Mouse (Mus musculus) embryonic facial prominence, embryonic 11.5 days (tissue): ENCODE data around the gene Sec22c. TPM values are rescaled to one million over a fixed set of nuclear protein-coding genes. Genes with fewer than 3 reads are reported as not detected.

ENCODE experiments used
- ATAC-seq: fragments of 200-750 bp; cut with Nextera tagmentation; replicated peaks from 2 replicates; pipeline ENCODE4 v1.8.0; 2017; ENCODE audit warnings: low read depth; ENCODE audit not compliant: insufficient number of reproducible peaks, low FRiP score, low TSS enrichment
- DNase-seq: peaks from one replicate; pipeline ENCODE4 v3.0.0-alpha.2; 2015; ENCODE audit warnings: low spot score
- H3K27ac ChIP-seq: fragments of 300-500 bp; sonication (generic); replicated peaks from 2 replicates; pipeline ENCODE4 v1.5.1; 2014; ENCODE audit warnings: mild to moderate bottlenecking, low read depth, low read length, control low read depth
- H3K27me3 ChIP-seq: fragments of 300-500 bp; sonication (generic); 2 replicates; pipeline ENCODE4 v1.6.1; 2014; ENCODE audit warnings: mild to moderate bottlenecking, low read length, moderate library complexity, mixed read lengths; ENCODE audit not compliant: control insufficient read depth, insufficient read depth
- H3K36me3 ChIP-seq: fragments of 300-500 bp; sonication (generic); replicated peaks from 2 replicates; pipeline ENCODE4 v1.6.1; 2014; ENCODE audit warnings: low read depth, mild to moderate bottlenecking, low read length, moderate library complexity, mixed read lengths; ENCODE audit not compliant: control insufficient read depth, insufficient read depth
- H3K4me1 ChIP-seq: fragments of 300-500 bp; sonication (generic); 2 replicates; pipeline ENCODE4 v1.6.1; 2014; ENCODE audit warnings: low read length, mixed read lengths; ENCODE audit not compliant: control insufficient read depth, insufficient read depth
- H3K4me2 ChIP-seq: fragments of 300-500 bp; sonication (generic); 2 replicates; pipeline ENCODE4 v1.6.1; 2014; ENCODE audit warnings: low read depth, mild to moderate bottlenecking, control low read depth, low read length, moderate library complexity
- H3K4me3 ChIP-seq: fragments of 300-500 bp; sonication (generic); 2 replicates; pipeline ENCODE4 v1.5.1; 2014; ENCODE audit warnings: low read depth, low read length, control low read depth
- H3K9ac ChIP-seq: fragments of 300-500 bp; sonication (generic); replicated peaks from 2 replicates; pipeline ENCODE4 v1.6.1; 2014; ENCODE audit warnings: mild to moderate bottlenecking, control low read depth, low read length
- H3K9me3 ChIP-seq: fragments of 300-500 bp; sonication (generic); replicated peaks from 2 replicates; pipeline ENCODE4 v1.6.1; 2016; ENCODE audit warnings: mild to moderate bottlenecking, low read length, inconsistent platforms, mixed read lengths; ENCODE audit not compliant: control insufficient read depth
- WGBS: fragments of 180-500 bp; shearing (Covaris S2); extraction: QIAGEN DNeasy Blood & Tissue Kit; methylation state at CpG from one replicate; pipeline ENCODE4 v1.1.7; 2014; 5-methylcytosine and 5-hydroxymethylcytosine counted together
- polyA plus RNA-seq: library from polyadenylated mRNA; unstranded; fragments of >200 nt; fragmentation: Nextera tagmentation; extraction: Ambion mirVana; gene quantifications from 2 replicates; pipeline ENCODE4 v1.2.1, GENCODE M21; 2014

Sec22c gene
- polyA plus RNA-seq, 1 experiment from 2014 or later = 11.6 TPM

DNA sequence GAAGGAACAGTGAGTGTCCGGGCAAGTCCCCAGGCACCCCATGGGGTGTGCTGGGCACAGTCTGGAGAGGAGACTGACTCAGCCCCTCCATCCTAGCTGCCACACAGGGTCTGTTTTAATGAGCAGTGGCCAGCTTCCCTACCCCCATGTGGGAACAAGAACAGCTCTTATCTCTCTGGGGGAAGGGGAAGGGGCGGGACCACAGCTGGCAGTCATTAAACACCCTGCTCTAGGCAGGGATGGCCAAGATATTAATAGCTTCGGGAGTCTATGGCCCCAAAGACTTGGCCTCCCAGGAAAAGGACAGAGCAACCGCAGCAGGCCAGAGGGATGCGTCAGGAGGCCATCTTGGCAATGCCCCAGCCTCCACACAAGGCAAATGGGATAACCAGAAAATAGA is 33.0 kb downstream of the Sec22c start:
- DNase-seq (no peak), ATAC-seq (no peak)
- H3K27ac ChIP-seq = no peak overlapping the region
- no peak overlapping the region for H3K9ac ChIP-seq
- H3K4me3 ChIP-seq = no peak overlapping the region
- 56% methylated on average over 5 of the region's 5 CpGs for WGBS
- H3K27me3 ChIP-seq = no peaks in the 10 kb centered on the region
- H3K4me2 ChIP-seq = no peak overlapping the region
- H3K4me1 ChIP-seq = no peaks in the 10 kb centered on the region
- H3K9me3 ChIP-seq = no peaks in the 10 kb centered on the region
- H3K36me3 ChIP-seq = no peaks in the 10 kb centered on the region

DNA sequence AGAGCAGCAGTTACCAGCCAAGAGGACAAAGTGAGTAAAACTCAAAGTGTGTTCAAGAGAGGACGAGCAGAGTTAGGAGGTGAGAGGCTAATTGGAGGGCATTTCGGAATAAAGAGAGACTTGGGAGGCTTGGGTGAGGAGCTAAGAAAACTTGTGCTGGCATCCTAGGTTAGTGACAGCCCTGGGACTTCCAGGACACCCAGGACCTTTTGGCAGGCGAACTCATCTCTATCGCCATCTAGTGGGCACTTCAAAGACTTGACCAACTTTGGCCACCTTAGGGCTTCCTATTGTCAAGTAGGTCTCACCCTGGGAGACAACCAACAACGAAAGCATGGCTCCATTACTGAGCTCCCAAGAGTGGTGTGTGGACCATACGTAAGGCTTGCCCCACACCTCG is 34.0 kb downstream of the Sec22c start:
- H3K4me3 ChIP-seq = no peak overlapping the region
- 23% methylated on average over 7 of the region's 7 CpGs for WGBS
- H3K9me3 ChIP-seq = no peaks in the 10 kb centered on the region
- no peaks in the 10 kb centered on the region for H3K27me3 ChIP-seq
- H3K9ac ChIP-seq = no peak overlapping the region
- H3K36me3 ChIP-seq = no peaks in the 10 kb centered on the region
- no peak overlapping the region for H3K27ac ChIP-seq
- H3K4me1 ChIP-seq = no peaks in the 10 kb centered on the region
- H3K4me2 ChIP-seq = no peak overlapping the region
- no peak for ATAC-seq
- DNase-seq = peak; percentile 81

DNA sequence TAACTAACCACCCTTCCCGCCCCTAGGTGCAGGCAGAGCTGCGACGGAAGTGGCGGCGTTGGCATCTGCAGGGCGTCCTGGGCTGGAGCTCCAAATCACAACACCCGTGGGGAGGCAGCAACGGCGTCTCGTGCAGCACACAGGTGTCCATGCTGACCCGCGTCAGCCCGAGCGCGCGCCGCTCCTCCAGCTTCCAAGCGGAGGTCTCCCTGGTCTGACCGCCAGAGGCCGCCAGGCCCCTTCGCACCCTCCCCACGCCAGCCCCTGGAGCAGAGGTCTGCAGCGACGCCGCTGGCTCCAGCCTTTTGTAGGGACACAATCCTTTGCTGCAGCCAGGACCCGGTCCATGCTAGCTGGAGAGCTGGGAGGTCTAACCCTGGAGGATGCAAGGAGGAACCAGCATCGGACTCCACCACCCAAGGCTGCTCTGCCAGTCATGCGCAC is 35.9 kb downstream of the Sec22c start:
- Histone ChIP-seq H3K27me3 (no peaks in the 10 kb centered on the region), H3K4me3 (peak overlapping the region; percentile 5), H3K4me1 (no peaks in the 10 kb centered on the region), H3K27ac (no peak overlapping the region), H3K9me3 (no peaks in the 10 kb centered on the region), H3K36me3 (no peaks in the 10 kb centered on the region), H3K4me2 (peak overlapping the region; percentile 42), H3K9ac (peak overlapping the region; percentile 10; the same call in 1 of the 2 replicates)
- DNase-seq (peak; percentile 83), ATAC-seq (no peak; the same call in 1 of the 2 replicates)
- under 1% methylated on average over 28 of the region's 28 CpGs for WGBS

DNA sequence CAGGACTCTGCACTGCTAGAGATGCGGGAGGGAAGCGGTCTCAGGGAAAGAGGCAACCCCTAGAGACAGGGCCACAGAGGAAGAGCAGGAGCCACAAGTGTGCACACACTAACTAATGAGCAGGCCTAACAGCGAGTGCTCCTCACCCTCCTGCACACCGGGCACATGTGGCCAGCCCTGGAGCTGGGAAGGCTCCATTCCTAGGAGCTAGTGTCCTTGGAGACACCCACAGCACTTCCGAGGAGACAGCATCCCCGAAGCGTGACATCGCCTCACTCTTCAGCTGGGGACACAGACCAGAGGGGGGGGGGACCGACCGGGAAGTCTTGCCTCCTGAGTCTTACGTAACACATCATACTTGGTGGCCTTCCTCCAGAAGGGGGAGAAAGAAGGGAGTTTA is 37.5 kb downstream of the Sec22c start:
- no peak overlapping the region for H3K27ac ChIP-seq
- DNase-seq = no peak
- no peaks in the 10 kb centered on the region for H3K36me3 ChIP-seq
- no peaks in the 10 kb centered on the region for H3K9me3 ChIP-seq
- 80% methylated on average over 11 of the region's 11 CpGs for WGBS
- H3K4me2 ChIP-seq = no peak overlapping the region
- H3K9ac ChIP-seq = no peak overlapping the region
- H3K4me3 ChIP-seq = no peak overlapping the region
- no peaks in the 10 kb centered on the region for H3K27me3 ChIP-seq
- H3K4me1 ChIP-seq = no peaks in the 10 kb centered on the region
- 0 out of 2 replicates have a peak, but pooled peaks have one; percentile 1 for ATAC-seq

DNA sequence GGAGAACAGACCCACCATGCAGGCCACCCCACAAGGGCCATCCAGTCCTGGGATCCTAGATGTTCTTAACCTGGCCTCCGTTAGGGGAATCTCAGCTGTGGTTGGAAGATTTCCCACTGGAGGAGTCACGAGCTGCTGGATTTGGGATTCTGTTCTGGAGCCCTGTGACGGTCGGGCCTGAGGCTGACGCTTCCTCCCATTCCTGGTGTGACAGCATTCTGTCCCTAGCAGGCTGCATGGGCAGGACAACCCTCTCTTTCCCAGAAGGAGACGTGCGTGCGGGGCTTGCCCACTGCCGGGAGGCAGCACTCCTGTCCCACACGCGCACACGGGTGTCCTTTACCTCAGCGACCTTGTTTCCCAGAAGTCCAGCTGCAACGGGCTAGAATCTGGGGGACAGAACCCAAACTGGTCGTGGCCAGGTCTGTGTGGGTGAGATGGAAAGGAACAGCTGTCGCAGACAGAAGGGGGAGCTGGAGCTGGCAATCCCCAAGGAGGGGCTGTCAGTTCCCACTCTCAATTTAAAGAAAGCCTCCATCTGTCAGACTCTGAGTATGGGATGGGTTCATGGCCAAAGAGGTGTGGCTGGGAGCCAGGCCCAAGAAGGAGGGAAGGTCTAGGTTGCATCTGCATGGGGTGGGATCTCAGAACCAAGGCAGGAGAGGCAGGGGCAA is 38.2 kb downstream of the Sec22c start:
- no peaks in the 10 kb centered on the region for H3K27me3 ChIP-seq
- H3K36me3 ChIP-seq = no peaks in the 10 kb centered on the region
- ATAC-seq (0 out of 2 replicates have a peak, but pooled peaks have one; percentile 4), DNase-seq (no peak)
- no peak overlapping the region for H3K27ac ChIP-seq
- WGBS = 71% methylated on average over 16 of the region's 16 CpGs
- H3K9ac ChIP-seq = no peak overlapping the region
- H3K9me3 ChIP-seq = no peaks in the 10 kb centered on the region
- H3K4me1 ChIP-seq = no peaks in the 10 kb centered on the region
- no peak overlapping the region for H3K4me3 ChIP-seq
- H3K4me2 ChIP-seq = no peak overlapping the region

DNA sequence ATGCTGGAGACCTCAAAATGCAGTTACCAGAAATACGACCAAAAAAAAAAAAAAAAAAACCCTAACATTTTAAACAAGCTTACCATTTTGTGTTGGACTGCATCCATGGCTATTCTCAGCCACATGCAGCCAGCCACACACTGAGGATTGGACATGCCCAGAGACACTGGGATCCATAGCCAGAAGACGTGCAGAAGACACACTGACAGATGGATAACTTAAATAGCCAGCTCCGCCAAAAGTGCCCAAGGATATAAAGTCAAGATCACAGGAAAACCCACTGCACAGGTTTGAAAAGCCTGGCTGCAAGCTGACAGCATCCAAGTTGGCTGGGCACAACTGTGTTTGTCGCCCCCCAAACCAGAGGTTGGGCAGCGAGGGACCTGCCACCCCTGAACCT is 41.2 kb downstream of the Sec22c start:
- DNase-seq = no peak
- Histone ChIP-seq H3K9ac (no peak overlapping the region), H3K27me3 (no peaks in the 10 kb centered on the region), H3K36me3 (no peaks in the 10 kb centered on the region), H3K4me1 (no peaks in the 10 kb centered on the region), H3K27ac (no peak overlapping the region), H3K4me2 (no peak overlapping the region), H3K9me3 (no peaks in the 10 kb centered on the region), H3K4me3 (no peak overlapping the region)
- no peak for ATAC-seq
- WGBS = 91% methylated on average over 5 of the region's 5 CpGs

DNA sequence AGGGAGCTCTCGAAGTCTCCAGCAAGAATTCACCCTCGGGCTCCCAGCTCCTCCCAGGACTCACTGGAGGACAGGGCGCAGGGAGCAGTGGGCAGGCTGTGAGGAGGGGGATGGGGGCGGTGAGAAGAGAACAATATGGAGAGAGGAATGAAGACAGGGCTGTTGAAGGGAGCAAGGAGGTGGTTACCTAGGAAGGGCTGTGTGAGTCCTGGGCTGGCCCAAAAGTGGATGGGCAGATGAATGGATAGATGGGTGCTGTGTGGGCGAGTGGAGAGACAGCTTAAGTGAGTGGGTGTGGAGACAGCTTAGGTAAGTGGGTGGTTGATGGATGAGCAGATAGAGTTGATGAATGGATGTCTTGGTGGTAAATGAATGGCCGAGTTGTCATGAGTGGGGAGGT is 41.8 kb downstream of the Sec22c start:
- Histone ChIP-seq H3K36me3 (no peaks in the 10 kb centered on the region), H3K4me2 (no peak overlapping the region), H3K9ac (no peak overlapping the region), H3K27ac (no peak overlapping the region), H3K4me3 (no peak overlapping the region), H3K9me3 (no peaks in the 10 kb centered on the region), H3K4me1 (no peaks in the 10 kb centered on the region), H3K27me3 (no peaks in the 10 kb centered on the region)
- no peak for DNase-seq
- 70% methylated on average over 6 of the region's 6 CpGs for WGBS
- ATAC-seq = no peak

DNA sequence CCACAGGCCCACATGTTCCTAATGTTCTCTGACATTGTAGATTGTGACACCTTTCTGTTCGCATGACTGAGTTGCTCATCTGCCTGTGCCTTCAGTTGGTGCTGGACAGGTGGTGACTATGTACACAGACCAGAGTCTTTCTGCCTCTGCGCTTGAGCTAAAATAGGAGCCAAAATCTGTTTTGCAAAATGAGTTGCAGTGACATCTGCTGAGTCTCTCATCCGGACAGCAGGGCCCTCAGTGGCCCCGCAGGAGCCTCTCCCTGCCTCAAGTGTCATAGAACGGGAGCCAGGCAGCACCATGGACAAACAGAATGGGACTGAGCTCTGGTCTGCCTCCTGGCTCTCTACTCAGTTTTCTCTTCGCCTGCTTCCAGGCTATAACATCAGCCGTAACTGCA is 45.5 kb downstream of the Sec22c start:
- ATAC-seq (no peak), DNase-seq (no peak)
- H3K9ac ChIP-seq = no peak overlapping the region
- H3K36me3 ChIP-seq = no peaks in the 10 kb centered on the region
- H3K27me3 ChIP-seq = no peaks in the 10 kb centered on the region
- WGBS = 81% methylated on average over 7 of the region's 7 CpGs
- no peak overlapping the region for H3K4me3 ChIP-seq
- no peaks in the 10 kb centered on the region for H3K9me3 ChIP-seq
- H3K4me1 ChIP-seq = no peaks in the 10 kb centered on the region
- H3K4me2 ChIP-seq = no peak overlapping the region
- no peak overlapping the region for H3K27ac ChIP-seq
